Mouse (Mus musculus): ENCODE results near the gene Aadacl2.

Aadacl2 gene

GRCm38 (mm10) chr3:60006443-60006842, at the start of gene Aadacl2:
TSS of gene Aadacl2 (plus strand) at chr3:60006743.
- no peak for DNase-seq

- DNase-seq: no peak
Measured at GRCm38 (mm10) chr3:59970891-59971290, 35.7 kb upstream of the Aadacl2 start.

GRCm38 (mm10) chr3:59974591-59974990, 32.0 kb upstream of the Aadacl2 start:
- no peak for DNase-seq

GRCm38 (mm10) chr3:60003622-60004021, 2.9 kb upstream of the Aadacl2 start:
- no peak for DNase-seq

- no peak for DNase-seq
Measured at GRCm38 (mm10) chr3:60025417-60025816, 18.9 kb downstream of the Aadacl2 start, which contains the start of gene Aadac. TSS of gene Aadac (plus strand) at chr3:60025717.

- DNase-seq: no peak
Measured at GRCm38 (mm10) chr3:60031511-60031910, 25.0 kb downstream of the Aadacl2 start.

GRCm38 (mm10) chr3:60046221-60046913, 39.8 kb downstream of the Aadacl2 start:
- no peak for DNase-seq

GRCm38 (mm10) chr3:60053231-60053927, 46.8 kb downstream of the Aadacl2 start:
- DNase-seq: no peak

- DNase-seq: no peak
Measured at GRCm38 (mm10) chr3:60053931-60054330, 47.4 kb downstream of the Aadacl2 start.

- no peak for DNase-seq
Measured at GRCm38 (mm10) chr3:60056451-60056850, 49.9 kb downstream of the Aadacl2 start.

- DNase-seq: peak; percentile 47 to 49
Measured at GRCm38 (mm10) chr3:60057070-60057808, 50.7 kb downstream of the Aadacl2 start.

- no peak for DNase-seq
Measured at GRCm38 (mm10) chr3:60057809-60058082, 51.2 kb downstream of the Aadacl2 start.
